Mouse (Mus musculus): ENCODE results near the gene Slc6a21. TPM values are rescaled to one million over a fixed set of nuclear protein-coding genes. Genes with fewer than 3 reads are reported as not detected.

Gene Slc6a21
- polyA plus RNA-seq, 1 experiment from 2014 or later: not detected

DNA sequence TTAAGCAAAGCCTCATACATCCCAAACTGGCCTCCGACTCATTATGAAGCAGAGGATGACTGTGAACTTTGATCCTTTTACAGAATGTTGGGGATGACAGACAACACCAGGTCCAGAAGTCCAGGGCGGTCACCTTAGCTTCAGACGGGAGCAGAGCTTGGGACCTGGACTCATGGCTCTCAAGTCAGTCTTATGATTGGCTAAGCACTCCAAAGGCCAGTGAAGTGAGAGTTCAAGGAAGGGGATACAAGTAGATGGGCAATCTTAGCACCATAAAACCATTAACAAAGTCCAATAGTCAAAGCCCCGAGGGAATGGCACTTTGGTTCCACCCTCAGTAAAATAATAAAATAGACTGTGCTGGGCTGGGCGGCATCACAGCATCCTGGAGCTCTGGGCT lies 45.8 kb downstream of the Slc6a21 start:
- no peaks in the 10 kb centered on the region for H3K4me1 ChIP-seq (ENCODE audit: control insufficient read depth, low read depth, low read length)
- H3K27ac ChIP-seq (ENCODE audit: low read length): no peak overlapping the region
- no peak for ATAC-seq (ENCODE audit: low read depth)
- no peak overlapping the region for H3K4me3 ChIP-seq (ENCODE audit: low read depth, low read length)
- no peak overlapping the region for H3K9ac ChIP-seq (ENCODE audit: low read depth, low read length)
- no peaks in the 10 kb centered on the region; the same call in 1 of the 2 replicates for H3K9me3 ChIP-seq (replicated peaks; ENCODE audit: control insufficient read depth, low read length)
- 67% methylated on average over 5 of the region's 5 CpGs for WGBS (ENCODE audit: insufficient replicate concordance)
- H3K27me3 ChIP-seq (ENCODE audit: control insufficient read depth, insufficient read depth, low read depth, low read length): no peaks in the 10 kb centered on the region
- H3K36me3 ChIP-seq (ENCODE audit: control insufficient read depth, insufficient read depth): no peaks in the 10 kb centered on the region
- no peak overlapping the region for H3K4me2 ChIP-seq (ENCODE audit: low read depth, low read length)

DNA sequence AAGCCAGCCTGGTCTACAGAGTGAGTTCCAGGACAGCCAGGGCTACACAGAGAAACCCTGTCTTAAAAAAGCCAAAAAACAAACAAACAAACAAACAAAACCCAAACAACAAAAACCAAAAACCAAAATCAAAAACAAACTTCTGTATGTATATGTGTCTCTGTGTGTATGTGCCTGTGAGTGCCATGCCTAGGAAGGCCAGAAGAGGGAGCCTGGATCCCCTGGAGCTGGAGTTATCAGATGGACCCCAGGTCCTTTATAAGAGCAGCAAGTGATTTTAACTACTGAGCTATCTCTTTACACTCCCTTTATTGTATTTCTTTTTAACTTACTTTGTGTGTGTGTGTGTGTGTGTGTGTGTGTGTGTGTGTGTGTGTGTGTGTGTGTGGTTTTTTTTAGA lies 48.5 kb downstream of the Slc6a21 start:
- Histone ChIP-seq H3K4me3 (ENCODE audit: low read depth, low read length) (no peak overlapping the region), H3K9ac (ENCODE audit: low read depth, low read length) (no peak overlapping the region), H3K4me2 (ENCODE audit: low read depth, low read length) (no peak overlapping the region), H3K9me3 (replicated peaks; ENCODE audit: control insufficient read depth, low read length) (no peaks in the 10 kb centered on the region; the same call in 1 of the 2 replicates), H3K27ac (ENCODE audit: low read length) (no peak overlapping the region), H3K36me3 (ENCODE audit: control insufficient read depth, insufficient read depth) (no peaks in the 10 kb centered on the region), H3K4me1 (ENCODE audit: control insufficient read depth, low read depth, low read length) (no peaks in the 10 kb centered on the region), H3K27me3 (ENCODE audit: control insufficient read depth, insufficient read depth, low read depth, low read length) (no peaks in the 10 kb centered on the region)
- no peak for ATAC-seq (ENCODE audit: low read depth)

DNA sequence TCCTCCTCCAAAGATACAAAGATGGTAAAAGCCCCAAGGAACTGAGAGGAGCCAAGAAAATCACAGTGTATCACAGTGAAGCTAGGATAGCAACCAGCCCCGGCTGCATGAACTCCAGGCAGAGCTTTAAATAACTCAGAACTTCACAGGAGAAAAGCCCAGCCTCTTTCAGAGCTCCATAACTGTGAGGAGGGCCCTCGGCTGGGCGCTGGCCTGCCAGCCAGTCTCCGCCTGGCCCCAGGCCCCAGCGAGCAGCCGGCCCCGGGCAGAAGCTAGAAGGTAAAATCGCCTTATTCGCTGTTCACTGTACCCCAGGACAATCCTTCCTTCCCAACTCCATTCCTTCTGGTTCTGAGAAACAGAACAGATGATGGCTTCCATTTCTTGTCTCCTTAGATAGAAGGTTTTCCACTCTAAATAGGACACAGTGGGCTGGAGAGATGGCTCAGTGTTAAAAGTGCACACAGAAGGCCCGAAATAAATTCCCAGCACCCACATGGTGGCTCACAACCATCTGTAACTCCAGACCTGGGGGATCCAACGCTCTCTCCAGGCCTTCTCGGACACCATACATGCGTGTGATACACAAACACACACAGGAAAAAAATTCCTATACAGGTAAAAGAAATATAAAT lies 51.6 kb downstream of the Slc6a21 start:
- 69% methylated on average over 13 of the region's 13 CpGs for WGBS (ENCODE audit: insufficient replicate concordance)
- peaks cover 10% of the 10 kb centered on the region for H3K4me1 ChIP-seq (ENCODE audit: control insufficient read depth, low read depth, low read length)

DNA sequence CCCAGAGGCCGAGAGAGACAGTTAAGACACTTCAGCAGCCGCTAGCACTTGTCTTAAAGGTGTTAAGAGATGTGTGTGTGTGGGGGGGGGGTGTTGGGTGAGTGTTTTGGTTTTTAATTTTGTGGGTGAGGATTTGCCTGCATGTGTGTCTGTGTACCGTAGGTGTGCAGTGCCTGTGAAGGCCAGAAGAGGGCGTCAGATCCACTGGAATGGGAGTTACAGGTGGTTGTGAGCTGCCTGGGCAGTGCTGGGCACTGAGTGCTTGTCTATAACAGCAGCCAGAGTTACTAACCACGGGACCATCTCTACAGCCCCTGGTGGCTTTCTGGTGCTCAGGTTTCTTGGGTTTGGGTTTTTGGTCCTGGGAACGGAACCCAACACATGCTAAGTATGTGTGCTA lies 54.2 kb downstream of the Slc6a21 start:
- Histone ChIP-seq H3K4me2 (ENCODE audit: low read depth, low read length) (no peak overlapping the region), H3K9me3 (replicated peaks; ENCODE audit: control insufficient read depth, low read length) (no peaks in the 10 kb centered on the region), H3K4me3 (ENCODE audit: low read depth, low read length) (no peak overlapping the region), H3K27me3 (ENCODE audit: control insufficient read depth, insufficient read depth, low read depth, low read length) (peaks cover 33% of the 10 kb centered on the region), H3K4me1 (ENCODE audit: control insufficient read depth, low read depth, low read length) (peaks cover 10% of the 10 kb centered on the region), H3K36me3 (ENCODE audit: control insufficient read depth, insufficient read depth) (no peaks in the 10 kb centered on the region), H3K9ac (ENCODE audit: low read depth, low read length) (no peak overlapping the region), H3K27ac (ENCODE audit: low read length) (no peak overlapping the region)
- 67% methylated on average over 6 of the region's 6 CpGs for WGBS (ENCODE audit: insufficient replicate concordance)
- no peak for ATAC-seq (ENCODE audit: low read depth)

More for the DNA sequence above, 51.6 kb downstream of the Slc6a21 start:
- Histone ChIP-seq H3K36me3 (ENCODE audit: control insufficient read depth, insufficient read depth) (no peaks in the 10 kb centered on the region), H3K9me3 (replicated peaks; ENCODE audit: control insufficient read depth, low read length) (no peaks in the 10 kb centered on the region; the same call in 1 of the 2 replicates), H3K27me3 (ENCODE audit: control insufficient read depth, insufficient read depth, low read depth, low read length) (peaks cover 18% of the 10 kb centered on the region), H3K27ac (ENCODE audit: low read length) (no peak overlapping the region), H3K9ac (ENCODE audit: low read depth, low read length) (no peak overlapping the region), H3K4me3 (ENCODE audit: low read depth, low read length) (no peak overlapping the region), H3K4me2 (ENCODE audit: low read depth, low read length) (no peak overlapping the region)
- no peak for ATAC-seq (ENCODE audit: low read depth)

DNA sequence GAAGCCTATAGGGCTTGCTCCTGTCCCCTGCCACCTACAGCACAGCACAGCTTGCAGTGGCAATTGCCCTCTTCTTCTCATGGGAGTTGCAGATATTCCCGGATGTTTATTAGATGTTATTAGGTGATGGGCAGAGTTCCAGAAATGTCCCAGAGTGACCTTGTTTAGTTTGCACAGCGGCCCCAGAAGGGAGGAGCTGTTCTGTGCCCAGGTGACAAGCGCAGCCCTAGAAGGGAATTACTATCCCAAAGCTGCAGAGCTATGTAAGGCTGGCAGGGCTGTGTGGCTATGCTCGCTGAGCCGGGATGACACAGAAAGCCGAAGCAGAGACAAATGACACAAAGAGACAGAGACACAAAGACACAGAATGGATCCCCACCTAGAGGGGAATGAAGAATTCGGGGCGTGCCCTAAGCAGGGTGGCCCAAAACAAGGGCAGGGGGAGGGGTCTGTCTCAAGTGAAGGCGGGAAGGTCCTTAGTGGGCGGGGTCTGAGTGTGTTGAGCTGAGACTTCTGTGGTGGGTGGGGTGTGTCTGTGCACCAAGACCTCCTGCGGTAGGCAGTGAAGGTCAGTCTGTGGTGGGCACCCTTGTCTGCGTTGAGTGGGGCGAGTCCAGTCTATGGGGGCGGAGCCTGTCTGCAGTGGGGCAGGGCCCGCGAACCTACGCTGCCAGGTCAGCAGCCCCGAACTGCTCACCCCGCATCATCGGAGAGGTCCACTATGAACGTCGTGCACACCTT lies 55.5 kb downstream of the Slc6a21 start:
- Histone ChIP-seq H3K4me3 (ENCODE audit: low read depth, low read length) (peak overlapping the region; percentile 61), H3K9ac (ENCODE audit: low read depth, low read length) (peak overlapping the region; percentile 52), H3K36me3 (ENCODE audit: control insufficient read depth, insufficient read depth) (no peaks in the 10 kb centered on the region), H3K4me2 (ENCODE audit: low read depth, low read length) (peak overlapping the region; percentile 71), H3K9me3 (replicated peaks; ENCODE audit: control insufficient read depth, low read length) (no peaks in the 10 kb centered on the region), H3K27ac (ENCODE audit: low read length) (no peak overlapping the region), H3K27me3 (ENCODE audit: control insufficient read depth, insufficient read depth, low read depth, low read length) (peaks cover 43% of the 10 kb centered on the region), H3K4me1 (ENCODE audit: control insufficient read depth, low read depth, low read length) (peaks cover 10% of the 10 kb centered on the region)
- WGBS (ENCODE audit: insufficient replicate concordance): 6% methylated on average over 22 of the region's 22 CpGs
- ATAC-seq (ENCODE audit: low read depth): peak; percentile 27; the same call in 1 of the 2 replicates

DNA sequence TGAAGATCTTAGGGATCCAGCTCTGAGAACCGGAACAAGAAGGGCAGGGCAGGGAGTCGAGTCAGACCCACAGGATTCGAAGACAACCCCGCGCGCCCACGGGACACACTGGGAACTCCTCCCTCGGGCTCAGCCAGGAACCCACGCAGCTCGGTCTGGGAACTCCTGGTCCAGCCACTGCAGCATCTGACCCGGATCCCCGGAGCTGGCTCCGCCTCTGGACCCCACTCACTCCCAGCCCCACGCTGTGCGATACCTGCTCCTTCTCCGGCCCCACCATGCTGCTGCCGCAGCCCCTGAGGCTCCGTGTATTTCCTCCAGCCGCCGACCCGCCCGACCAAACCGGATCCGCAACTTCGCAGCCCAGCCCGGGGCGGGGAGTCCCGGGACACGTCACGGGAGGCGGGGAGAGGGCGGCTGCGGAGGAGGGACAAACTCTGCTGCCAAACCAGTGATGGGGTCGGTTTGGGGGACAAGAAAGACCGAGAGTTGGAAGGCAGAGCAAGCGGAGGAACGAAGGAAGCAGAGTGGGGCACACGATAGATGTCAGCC lies 56.2 kb downstream of the Slc6a21 start, which contains the start of gene Trpm4:
Gene Trpm4, minus strand, starts transcription at position 350 of the 552 bp plus-strand sequence.
- peak; percentile 38; the same call in 1 of the 2 replicates for ATAC-seq (ENCODE audit: low read depth)
- Histone ChIP-seq H3K4me3 (ENCODE audit: low read depth, low read length) (peak within 1 kb of the TSS; percentile 61), H3K4me2 (ENCODE audit: low read depth, low read length) (peak within 1 kb of the TSS; percentile 71), H3K27ac (ENCODE audit: low read length) (no peak within 1 kb of the TSS), H3K9me3 (replicated peaks; ENCODE audit: control insufficient read depth, low read length) (no peaks in the 10 kb centered on the region), H3K36me3 (ENCODE audit: control insufficient read depth, insufficient read depth) (no peaks in the 10 kb centered on the region), H3K27me3 (ENCODE audit: control insufficient read depth, insufficient read depth, low read depth, low read length) (peaks cover 50% of the 10 kb centered on the region), H3K4me1 (ENCODE audit: control insufficient read depth, low read depth, low read length) (peaks cover 16% of the 10 kb centered on the region), H3K9ac (ENCODE audit: low read depth, low read length) (peak within 1 kb of the TSS; percentile 52)
- under 1% methylated on average over 38 of the region's 38 CpGs for WGBS (ENCODE audit: insufficient replicate concordance)

DNA sequence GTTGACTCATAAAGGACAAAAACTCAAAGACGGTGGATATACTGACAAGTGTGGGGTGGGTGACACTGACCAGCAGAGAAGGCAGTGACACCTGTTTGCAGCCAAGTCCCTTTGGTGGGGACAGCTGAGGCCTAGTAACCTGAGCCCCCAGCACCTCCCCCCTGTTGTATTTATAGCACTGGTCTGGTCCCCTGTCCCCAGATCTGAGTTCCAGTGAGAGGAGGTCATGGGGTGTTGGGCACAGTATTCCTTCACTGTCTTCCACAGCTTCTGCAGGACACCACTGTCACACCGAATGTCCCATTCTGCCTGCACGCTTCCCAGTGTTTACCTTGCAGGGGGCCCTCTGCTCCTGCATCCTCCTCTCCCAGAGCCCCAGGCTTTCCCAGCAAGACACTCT lies 57.3 kb downstream of the Slc6a21 start:
- ATAC-seq (ENCODE audit: low read depth): no peak
- Histone ChIP-seq H3K4me2 (ENCODE audit: low read depth, low read length) (no peak overlapping the region), H3K9me3 (replicated peaks; ENCODE audit: control insufficient read depth, low read length) (no peaks in the 10 kb centered on the region)

DNA sequence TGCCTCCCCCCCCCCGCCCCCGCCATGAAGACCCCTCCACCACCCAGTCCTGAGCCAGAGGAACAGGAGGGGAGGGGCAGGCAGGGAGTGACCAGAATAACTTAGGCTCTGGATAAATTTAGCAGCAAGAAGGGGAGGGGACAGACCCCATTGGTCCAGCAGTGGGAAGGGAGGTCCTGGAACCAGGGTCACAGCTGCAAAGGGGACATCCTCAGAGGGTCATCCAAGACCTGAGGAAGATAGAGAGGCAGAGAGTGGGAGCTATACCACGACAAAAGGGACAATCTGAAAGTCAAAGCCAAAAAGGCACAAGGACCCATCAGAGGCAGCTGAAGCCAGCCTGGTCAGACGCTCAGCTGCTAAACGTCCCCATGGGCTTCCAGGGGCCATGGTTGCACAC lies 57.7 kb downstream of the Slc6a21 start, which contains the start of gene Hrc:
Gene Hrc, plus strand, starts transcription at position 235 of the 400 bp plus-strand sequence.
- Histone ChIP-seq H3K36me3 (ENCODE audit: control insufficient read depth, insufficient read depth) (no peaks in the 10 kb centered on the region), H3K4me1 (ENCODE audit: control insufficient read depth, low read depth, low read length) (peaks cover 28% of the 10 kb centered on the region), H3K27me3 (ENCODE audit: control insufficient read depth, insufficient read depth, low read depth, low read length) (peaks cover 62% of the 10 kb centered on the region), H3K9ac (ENCODE audit: low read depth, low read length) (no peak within 1 kb of the TSS), H3K4me2 (ENCODE audit: low read depth, low read length) (no peak within 1 kb of the TSS), H3K9me3 (replicated peaks; ENCODE audit: control insufficient read depth, low read length) (no peaks in the 10 kb centered on the region), H3K4me3 (ENCODE audit: low read depth, low read length) (no peak within 1 kb of the TSS), H3K27ac (ENCODE audit: low read length) (no peak within 1 kb of the TSS)
- WGBS (ENCODE audit: insufficient replicate concordance): 32% methylated on average over 5 of the region's 5 CpGs
- no peak for ATAC-seq (ENCODE audit: low read depth)

More for the DNA sequence above, 57.3 kb downstream of the Slc6a21 start:
- Histone ChIP-seq H3K4me1 (ENCODE audit: control insufficient read depth, low read depth, low read length) (peaks cover 25% of the 10 kb centered on the region), H3K27ac (ENCODE audit: low read length) (no peak overlapping the region), H3K4me3 (ENCODE audit: low read depth, low read length) (no peak overlapping the region), H3K27me3 (ENCODE audit: control insufficient read depth, insufficient read depth, low read depth, low read length) (peaks cover 59% of the 10 kb centered on the region), H3K9ac (ENCODE audit: low read depth, low read length) (no peak overlapping the region), H3K36me3 (ENCODE audit: control insufficient read depth, insufficient read depth) (no peaks in the 10 kb centered on the region)
- 54% methylated on average over 3 of the region's 3 CpGs for WGBS (ENCODE audit: insufficient replicate concordance)

DNA sequence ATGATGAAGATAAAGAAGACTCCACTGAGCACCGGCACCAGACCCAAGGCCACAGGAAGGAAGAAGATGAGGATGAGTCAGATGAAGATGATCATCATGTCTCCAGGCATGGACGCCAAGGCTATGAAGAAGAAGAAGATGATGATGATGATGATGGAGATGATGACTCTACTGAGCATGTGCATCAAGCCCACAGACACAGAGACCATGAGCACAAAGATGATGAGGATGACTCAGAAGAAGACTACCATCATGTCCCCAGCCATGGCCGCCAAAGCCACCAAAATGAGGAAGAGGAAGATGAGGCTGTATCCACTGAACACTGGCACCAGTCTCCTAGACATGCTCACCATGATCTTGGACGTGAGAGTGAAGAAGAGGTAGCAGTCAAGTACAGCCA lies 59.0 kb downstream of the Slc6a21 start:
- no peaks in the 10 kb centered on the region for H3K9me3 ChIP-seq (replicated peaks; ENCODE audit: control insufficient read depth, low read length)
- H3K27me3 ChIP-seq (ENCODE audit: control insufficient read depth, insufficient read depth, low read depth, low read length): peaks cover 68% of the 10 kb centered on the region
- no peak overlapping the region for H3K4me3 ChIP-seq (ENCODE audit: low read depth, low read length)
- no peak overlapping the region for H3K4me2 ChIP-seq (ENCODE audit: low read depth, low read length)
- peaks cover 41% of the 10 kb centered on the region for H3K4me1 ChIP-seq (ENCODE audit: control insufficient read depth, low read depth, low read length)
- no peak for ATAC-seq (ENCODE audit: low read depth)
- 58% methylated on average over 4 of the region's 4 CpGs for WGBS (ENCODE audit: insufficient replicate concordance)
- H3K9ac ChIP-seq (ENCODE audit: low read depth, low read length): no peak overlapping the region
- H3K36me3 ChIP-seq (ENCODE audit: control insufficient read depth, insufficient read depth): no peaks in the 10 kb centered on the region
- no peak overlapping the region for H3K27ac ChIP-seq (ENCODE audit: low read length)
